Mouse (Mus musculus) layer of hippocampus, adult 9-10 months (tissue): ENCODE measurements around the gene Nkapd1.

Source experiments
- DNase-seq: peaks from one replicate; pipeline ENCODE4 v3.0.0; 2022; ENCODE audit warnings: low spot score

Nkapd1 gene

GRCm38 (mm10) chr9:50601536-50601935 lies 15.7 kb downstream of the Nkapd1 start:
- no peak for DNase-seq

GRCm38 (mm10) chr9:50596973-50597372 lies 20.3 kb downstream of the Nkapd1 start:
- no peak for DNase-seq

- no peak for DNase-seq
These were observed 22.4 kb downstream of the Nkapd1 start for GRCm38 (mm10) chr9:50594794-50595417.

GRCm38 (mm10) chr9:50593544-50593943 lies 23.7 kb downstream of the Nkapd1 start:
- DNase-seq, result no peak

GRCm38 (mm10) chr9:50592955-50593354 lies 24.3 kb downstream of the Nkapd1 start:
- no peak for DNase-seq

- no peak for DNase-seq
These were observed 26.3 kb downstream of the Nkapd1 start for GRCm38 (mm10) chr9:50590856-50591518.

- no peak for DNase-seq
These were observed 30.3 kb downstream of the Nkapd1 start for GRCm38 (mm10) chr9:50586955-50587354.

GRCm38 (mm10) chr9:50585145-50585818 lies 32.0 kb downstream of the Nkapd1 start:
- DNase-seq, result no peak

GRCm38 (mm10) chr9:50580370-50580769 lies 36.9 kb downstream of the Nkapd1 start:
- DNase-seq, result no peak

- no peak for DNase-seq
These were observed 47.4 kb downstream of the Nkapd1 start for GRCm38 (mm10) chr9:50569599-50570525.

GRCm38 (mm10) chr9:50567881-50568280 lies 49.4 kb downstream of the Nkapd1 start:
- DNase-seq, result no peak

GRCm38 (mm10) chr9:50567372-50567771 lies 49.9 kb downstream of the Nkapd1 start:
- no peak for DNase-seq

GRCm38 (mm10) chr9:50565940-50566339 lies 51.3 kb downstream of the Nkapd1 start:
- no peak for DNase-seq

GRCm38 (mm10) chr9:50565173-50565572 lies 52.1 kb downstream of the Nkapd1 start:
- DNase-seq, result no peak

GRCm38 (mm10) chr9:50561918-50562360 lies 55.3 kb downstream of the Nkapd1 start:
- DNase-seq, result no peak

GRCm38 (mm10) chr9:50561145-50561917 lies 55.9 kb downstream of the Nkapd1 start, which contains the start of gene Tex12:
TSS of gene Tex12 (minus strand) at chr9:50561325.
- DNase-seq, result no peak
